Mouse (Mus musculus): ENCODE measurements at regions not wholly inside any gene's neighbourhood (a gene's known extent, or its start where the extent isn't known, plus 50 kb on each side); places are given as distances from the start of the nearest gene placed in this dataset.

DNA sequence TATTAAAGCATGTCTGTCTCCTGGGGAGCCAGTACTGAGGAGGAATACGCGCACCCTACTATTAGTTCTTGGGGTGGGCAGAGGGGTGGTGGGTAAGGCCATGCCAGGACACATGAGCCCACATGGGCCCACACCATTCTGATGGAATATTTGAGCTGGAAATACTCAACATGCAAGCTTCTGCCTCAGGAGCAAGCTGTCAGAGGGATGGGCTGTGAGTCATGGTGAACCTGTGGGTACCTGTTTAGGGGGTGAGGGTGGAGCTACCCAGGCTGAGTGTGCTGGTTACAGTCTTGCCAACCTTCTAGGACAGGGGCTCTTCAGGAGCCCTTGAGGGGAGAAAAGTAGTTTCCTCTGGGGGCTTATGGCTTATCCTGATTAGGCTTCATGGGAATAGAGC, 264.9 kb downstream of the Bcl11a start:
- TF ChIP-seq CTCF (IDR thresholded peaks at IDR 0.05) (no peak), EP300 (IDR thresholded peaks at IDR 0.05) (no peak)

All from lung, postnatal 0 days (tissue).